In the genomic region with DNA sequence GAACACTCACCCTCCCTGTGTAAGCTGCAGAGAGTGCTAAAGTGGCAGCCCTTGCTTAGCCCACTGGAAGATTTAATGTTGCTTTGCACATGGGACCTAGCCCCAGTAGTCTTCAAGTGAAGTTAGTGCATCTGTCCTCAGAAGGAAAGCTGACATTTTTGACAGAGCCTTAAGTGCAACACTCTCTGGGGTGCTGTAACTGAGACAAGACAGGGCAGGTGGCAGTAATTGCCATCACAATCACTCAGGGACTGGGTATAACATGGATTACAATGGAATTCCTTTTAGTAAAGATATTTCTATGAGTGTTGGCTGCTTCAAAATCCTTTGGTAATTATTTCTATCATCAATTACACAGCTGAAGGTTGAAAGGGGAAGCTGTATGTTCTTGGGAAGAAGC, we compare ENCODE assay signal across 30 mouse cellular contexts.
A peak's percentile ranks its signal among the peaks of the same experiment; 100 is the strongest.
DNase-seq lines count a peak whose midpoint lies in the region; ATAC-seq lines count a peak whose summit lies in the region.
"Had no signal": no experiment of that assay in that cellular context is flagged by ENCODE, and none has a peak within 500 bp of the region (broad histone marks: within the 10 kb centered on the region; RNA-seq: fewer than 3 reads in every experiment).

No protein-coding gene starts in this region.

- H3K27me3 ChIP-seq in limb, embryonic 11.5 days (ENCODE audit: control insufficient read depth, insufficient read depth, low read length): no peaks in the 10 kb centered on the region
- no peaks in the 10 kb centered on the region for H3K27me3 ChIP-seq in limb, embryonic 10.5 days (ENCODE audit: low read depth, poor library complexity, severe bottlenecking)
- no peaks in the 10 kb centered on the region for H3K27me3 ChIP-seq in embryonic facial prominence, embryonic 11.5 days (ENCODE audit: control insufficient read depth, insufficient read depth, low read length)
- H3K27me3 ChIP-seq in limb, embryonic 13.5 days: no peaks in the 10 kb centered on the region
- H3K27me3 ChIP-seq: CH12.LX; heart, embryonic 15.5 days; kidney, embryonic 15.5 days; liver, embryonic 12.5 days; neural tube, embryonic 15.5 days had no signal

- H3K36me3 ChIP-seq in limb, embryonic 11.5 days (ENCODE audit: control insufficient read depth, insufficient read depth, low read length): no peaks in the 10 kb centered on the region
- no peaks in the 10 kb centered on the region for H3K36me3 ChIP-seq in limb, embryonic 10.5 days
- H3K36me3 ChIP-seq in embryonic facial prominence, embryonic 11.5 days (replicated peaks; ENCODE audit: control insufficient read depth, insufficient read depth, low read depth, low read length): no peaks in the 10 kb centered on the region
- H3K36me3 ChIP-seq in limb, embryonic 13.5 days: no peaks in the 10 kb centered on the region
- H3K36me3 ChIP-seq: forebrain, embryonic 10.5 days; heart, embryonic 10.5 days; heart, embryonic 15.5 days; kidney, embryonic 15.5 days; liver, embryonic 12.5 days; neural tube, embryonic 15.5 days had no signal

- H3K27ac ChIP-seq in limb, embryonic 11.5 days (replicated peaks; ENCODE audit: low read depth, low read length): no peak overlapping the region
- H3K27ac ChIP-seq in limb, embryonic 10.5 days: no peak overlapping the region
- no peak overlapping the region for H3K27ac ChIP-seq in embryonic facial prominence, embryonic 11.5 days (replicated peaks; ENCODE audit: low read depth, low read length)
- H3K27ac ChIP-seq in limb, embryonic 13.5 days: no peak overlapping the region
- H3K27ac ChIP-seq: forebrain, embryonic 10.5 days; heart, embryonic 10.5 days; heart, embryonic 15.5 days; kidney, embryonic 15.5 days; liver, embryonic 12.5 days; macrophage; neural tube, embryonic 15.5 days had no signal

- no peak overlapping the region for H3K4me2 ChIP-seq in limb, embryonic 11.5 days (ENCODE audit: low read depth, severe bottlenecking)
- no peak overlapping the region for H3K4me2 ChIP-seq in embryonic facial prominence, embryonic 11.5 days (ENCODE audit: low read depth, low read length)
- no peak overlapping the region for H3K4me2 ChIP-seq in limb, embryonic 13.5 days (replicated peaks)
- H3K4me2 ChIP-seq: heart, embryonic 15.5 days; kidney, embryonic 15.5 days; liver, embryonic 12.5 days; neural tube, embryonic 15.5 days had no signal

- DNase-seq in limb, embryonic 11.5 days (ENCODE audit: low spot score): no peak
- DNase-seq in limb, embryonic 10.5 days (ENCODE audit: low spot score): no peak
- DNase-seq in embryonic facial prominence, embryonic 11.5 days (ENCODE audit: low spot score): peak; percentile 7
- DNase-seq in left cerebral cortex, adult 18-20 months (ENCODE audit: low spot score in 2 of 2): no peak
- no peak for DNase-seq in thymus, postnatal 25 days
- no peak for DNase-seq in gastrocnemius, postnatal 10 days
- DNase-seq: adrenal gland, adult 8-10 months; cerebellum, adult 8-10 months; cerebellum, postnatal 25 days; forebrain, postnatal 0 days; gastrocnemius, postnatal 25 days; heart, adult 11 months; kidney, adult 18-20 months; kidney, postnatal 25 days; liver, postnatal 0 days; lung, postnatal 10 days; midbrain, embryonic 14.5 days; thymus, adult 2 months; thymus, postnatal 4 days had no signal

- no peak overlapping the region for H3K4me3 ChIP-seq in limb, embryonic 11.5 days (ENCODE audit: low read depth, low read length)
- H3K4me3 ChIP-seq in limb, embryonic 10.5 days: no peak overlapping the region
- no peak overlapping the region for H3K4me3 ChIP-seq in embryonic facial prominence, embryonic 11.5 days (ENCODE audit: low read depth, low read length)
- no peak overlapping the region for H3K4me3 ChIP-seq in limb, embryonic 13.5 days
- H3K4me3 ChIP-seq: forebrain, embryonic 10.5 days; heart, embryonic 10.5 days; heart, embryonic 15.5 days; kidney, embryonic 15.5 days; liver, embryonic 12.5 days; neural tube, embryonic 15.5 days had no signal

- ATAC-seq in limb, embryonic 11.5 days (ENCODE audit: insufficient number of reproducible peaks, low FRiP score, low TSS enrichment, low read depth): peak; percentile 44; the same call in 1 of the 2 replicates
- no peak for ATAC-seq in embryonic facial prominence, embryonic 11.5 days (replicated peaks; ENCODE audit: insufficient number of reproducible peaks, low FRiP score, low TSS enrichment, low read depth)
- ATAC-seq in limb, embryonic 13.5 days (ENCODE audit: low FRiP score, low read depth): peak; percentile 69; the same call in 1 of the 2 replicates
- ATAC-seq: activated CD4-positive, CD25-positive, alpha-beta regulatory T cell, adult 4 months; forebrain, postnatal 0 days; hindbrain, embryonic 16.5 days; liver, embryonic 12.5 days; liver, postnatal 0 days had no signal

- no peak overlapping the region for H3K9ac ChIP-seq in limb, embryonic 11.5 days (ENCODE audit: low read length)
- H3K9ac ChIP-seq in embryonic facial prominence, embryonic 11.5 days (replicated peaks; ENCODE audit: low read length): no peak overlapping the region
- H3K9ac ChIP-seq in limb, embryonic 13.5 days: no peak overlapping the region
- H3K9ac ChIP-seq: forebrain, postnatal 0 days; heart, embryonic 15.5 days; kidney, embryonic 15.5 days; liver, embryonic 12.5 days; liver, postnatal 0 days; neural tube, embryonic 15.5 days had no signal

- H3K9me3 ChIP-seq in limb, embryonic 11.5 days (ENCODE audit: control insufficient read depth, low read length): no peaks in the 10 kb centered on the region
- no peaks in the 10 kb centered on the region for H3K9me3 ChIP-seq in limb, embryonic 10.5 days (replicated peaks)
- H3K9me3 ChIP-seq in embryonic facial prominence, embryonic 11.5 days (replicated peaks; ENCODE audit: control insufficient read depth, low read length): no peaks in the 10 kb centered on the region
- no peaks in the 10 kb centered on the region for H3K9me3 ChIP-seq in limb, embryonic 13.5 days
- H3K9me3 ChIP-seq: forebrain, embryonic 10.5 days; heart, embryonic 10.5 days; heart, embryonic 15.5 days; kidney, embryonic 15.5 days; liver, embryonic 12.5 days; neural tube, embryonic 15.5 days had no signal

- H3K4me1 ChIP-seq in limb, embryonic 11.5 days (ENCODE audit: control insufficient read depth, insufficient read depth, low read length): no peaks in the 10 kb centered on the region
- H3K4me1 ChIP-seq in limb, embryonic 10.5 days: no peaks in the 10 kb centered on the region
- H3K4me1 ChIP-seq in embryonic facial prominence, embryonic 11.5 days (ENCODE audit: control insufficient read depth, insufficient read depth, low read length): no peaks in the 10 kb centered on the region
- no peaks in the 10 kb centered on the region for H3K4me1 ChIP-seq in limb, embryonic 13.5 days
- H3K4me1 ChIP-seq: forebrain, embryonic 10.5 days; heart, embryonic 10.5 days; heart, embryonic 15.5 days; kidney, embryonic 15.5 days; liver, embryonic 12.5 days; neural tube, embryonic 15.5 days had no signal
